Mouse (Mus musculus) ES-E14 (cell line): ENCODE data around the gene Noxred1. TPM values are rescaled to one million over a fixed set of nuclear protein-coding genes. Genes with fewer than 3 reads are reported as not detected.
A peak's percentile ranks its signal among the peaks of the same experiment; 100 is the strongest.

Experiments used
- DNase-seq: peaks from one replicate; pipeline ENCODE4 v3.0.0-alpha.2; 2013; ENCODE audit warnings: low read depth, low spot score
- H3K27ac ChIP-seq: 2 replicates; pipeline ENCODE4 v1.5.1; 2012; ENCODE audit warnings: low read depth, mild to moderate bottlenecking, low read length, moderate library complexity, mixed read lengths; ENCODE audit not compliant: poor library complexity, insufficient read depth, severe bottlenecking
- H3K36me3 ChIP-seq: 2 replicates; pipeline ENCODE4 v1.6.1; 2012; ENCODE audit warnings: mild to moderate bottlenecking, low read length, moderate library complexity, mixed read lengths; ENCODE audit not compliant: control insufficient read depth, poor library complexity, insufficient read depth, severe bottlenecking
- H3K4me1 ChIP-seq, 2 experiments: fragments of 150-350 bp in 1 of 2; sonication (generic) in 1 of 2; 2 replicates each; pipeline ENCODE4 v1.6.1; 2012; ENCODE audit warnings: low read length in 2 of 2, mild to moderate bottlenecking in 1 of 2, mixed read lengths in 1 of 2; ENCODE audit not compliant: control insufficient read depth in 2 of 2, insufficient read depth in 2 of 2, poor library complexity in 1 of 2
- H3K4me3 ChIP-seq, 2 experiments: fragments of 150-350 bp in 1 of 2; sonication (generic) in 1 of 2; 2 replicates each; pipeline ENCODE4 v1.5.1; 2012; ENCODE audit warnings: low read length in 2 of 2, low read depth in 1 of 2, mild to moderate bottlenecking in 1 of 2, mixed read lengths in 1 of 2; ENCODE audit not compliant: insufficient read depth in 1 of 2, poor library complexity in 1 of 2, severe bottlenecking in 1 of 2
- H3K9ac ChIP-seq: 2 replicates; pipeline ENCODE4 v1.6.1; 2012; ENCODE audit warnings: low read depth, mild to moderate bottlenecking, low read length, mixed read lengths; ENCODE audit not compliant: poor library complexity, insufficient read depth, severe bottlenecking
- H3K9me3 ChIP-seq: fragments of 150-350 bp; sonication (generic); 2 replicates; pipeline ENCODE4 v1.6.1; 2012; ENCODE audit warnings: low read depth, mild to moderate bottlenecking, low read length; ENCODE audit not compliant: control insufficient read depth, insufficient read depth
- CHD2 ChIP-seq: IDR thresholded peaks from 2 replicates; pipeline ENCODE4 v1.6.1; 2014; ENCODE audit warnings: mild to moderate bottlenecking, low read depth, low read length, inconsistent platforms
- HCFC1 ChIP-seq: IDR thresholded peaks from 2 replicates; pipeline ENCODE4 v1.6.1; 2012; ENCODE audit warnings: low read length, inconsistent platforms, borderline replicate concordance; ENCODE audit not compliant: insufficient read depth
- MAFK ChIP-seq: IDR thresholded peaks from 2 replicates; pipeline ENCODE4 v1.6.1; 2014; ENCODE audit warnings: mild to moderate bottlenecking, low read depth, low read length, inconsistent platforms; ENCODE audit not compliant: insufficient read depth
- ZC3H11A ChIP-seq: IDR thresholded peaks from 2 replicates; pipeline ENCODE4 v1.6.1; 2012; ENCODE audit warnings: low read depth, mild to moderate bottlenecking, inconsistent platforms, low read length, borderline replicate concordance
- ZNF384 ChIP-seq: IDR thresholded peaks from 2 replicates; pipeline ENCODE4 v1.6.1; 2012; ENCODE audit warnings: low read depth, low read length, inconsistent platforms
- in situ Hi-C, 2 experiments: fragments of 600-800 bp; cut with MboI; formaldehyde crosslinking; loops; one replicate each; pipeline ENCODE4 v1.15.1; 2025; ENCODE audit warnings: low sequenced_read_pairs in 2 of 2, inconsistent platforms in 1 of 2; ENCODE audit not compliant: unreplicated experiment in 2 of 2
- total RNA-seq: library from RNA; depleted of rRNA; stranded (reverse); fragments of 300-350 nt; gene quantifications from 2 replicates; pipeline ENCODE4 v1.2.3, GENCODE M21; 2012

The Noxred1 gene
- total RNA-seq, 1 experiment = 3.0 TPM

GRCm38 (mm10) chr12:87236882-87237483, 1.5 kb downstream of the Noxred1 start:
- no peak for DNase-seq
- no peak overlapping the region for H3K9ac ChIP-seq
- no peak overlapping the region for H3K4me3 ChIP-seq
- no peaks in the 10 kb centered on the region for H3K4me1 ChIP-seq
- in situ Hi-C loops = no loop called here
- TF ChIP-seq ZC3H11A (no peak), ZNF384 (no peak), MAFK (no peak), HCFC1 (no peak), CHD2 (no peak)
- no peak overlapping the region for H3K27ac ChIP-seq
- H3K36me3 ChIP-seq = peaks cover 17% of the 10 kb centered on the region
- no peaks in the 10 kb centered on the region for H3K9me3 ChIP-seq

- no peak for TF ChIP-seq HCFC1
- no peak for TF ChIP-seq ZC3H11A
- no peak for TF ChIP-seq MAFK
- no peak for TF ChIP-seq CHD2
- no peak for TF ChIP-seq ZNF384
- Histone ChIP-seq H3K36me3 (no peaks in the 10 kb centered on the region), H3K9me3 (no peaks in the 10 kb centered on the region), H3K4me3 (no peak overlapping the region), H3K4me1 (peaks cover 0 to 3% of the 10 kb centered on the region in 2 experiments; a peak in 1 of 4 replicates), H3K27ac (no peak overlapping the region), H3K9ac (no peak overlapping the region)
- in situ Hi-C loops = no loop called here
- no peak for DNase-seq
Measured at GRCm38 (mm10) chr12:87230379-87230895, 8.1 kb downstream of the Noxred1 start.

- in situ Hi-C loops = no loop called here
- Histone ChIP-seq H3K27ac (no peak overlapping the region), H3K36me3 (no peaks in the 10 kb centered on the region), H3K4me1 (peaks cover 0 to 3% of the 10 kb centered on the region in 2 experiments; a peak in 1 of 4 replicates), H3K4me3 (no peak overlapping the region), H3K9ac (no peak overlapping the region), H3K9me3 (no peaks in the 10 kb centered on the region)
- DNase-seq = no peak
- no peak for TF ChIP-seq ZNF384
Measured at GRCm38 (mm10) chr12:87229633-87230032, 8.9 kb downstream of the Noxred1 start.

- peak; percentile 40 for DNase-seq
- in situ Hi-C loops = no loop called here
- TF ChIP-seq ZNF384 = no peak
- peak; percentile 53; the same call in 1 of the 2 replicates for TF ChIP-seq MAFK
- Histone ChIP-seq H3K9me3 (no peaks in the 10 kb centered on the region), H3K9ac (no peak overlapping the region), H3K36me3 (0 out of 2 replicates have a peak, but pooled peaks cover 2% of the 10 kb centered on the region), H3K4me1 (peaks cover 0 to 3% of the 10 kb centered on the region in 2 experiments; a peak in 1 of 4 replicates), H3K4me3 (no peak overlapping the region), H3K27ac (no peak overlapping the region)
Measured at GRCm38 (mm10) chr12:87226801-87227200, 11.7 kb downstream of the Noxred1 start.

- Histone ChIP-seq H3K4me3 (peak overlapping the region; percentile 74 to 79), H3K36me3 (peaks cover 4% of the 10 kb centered on the region; the same call in 1 of the 2 replicates), H3K4me1 (peaks cover 0 to 3% of the 10 kb centered on the region in 2 experiments; a peak in 1 of 4 replicates), H3K9me3 (no peaks in the 10 kb centered on the region), H3K9ac (peak overlapping the region; percentile 82), H3K27ac (peak overlapping the region; percentile 58; the same call in 1 of the 2 replicates)
- DNase-seq = no peak
- TF ChIP-seq MAFK = no peak
- TF ChIP-seq ZC3H11A = no peak
- no peak for TF ChIP-seq HCFC1
- no peak for TF ChIP-seq CHD2
- no peak for TF ChIP-seq ZNF384
- in situ Hi-C loops = no loop called here
Measured at GRCm38 (mm10) chr12:87224950-87225349, 13.6 kb downstream of the Noxred1 start.
